Mouse (Mus musculus): ENCODE measurements around the gene Rabif.
"Not testable (repeated sequence)": the region's sequence is repeated elsewhere in the genome, so short reads cannot be mapped to it uniquely, and the experiment has no call there.

- TF ChIP-seq GATA1 (IDR thresholded peaks at IDR 0.05; ENCODE audit: borderline replicate concordance, low read length); FLI1 (IDR thresholded peaks at IDR 0.05; ENCODE audit: low read length): not testable (repeated sequence)
Observed at GRCm38 (mm10) chr1:134517841-134518240, 23.4 kb downstream of the Rabif start.
